Mouse (Mus musculus) G1E (cell line): Measurements from ENCODE around the gene Filip1.

Source experiments
- CTCF ChIP-seq: IDR thresholded peaks from 2 replicates; pipeline ENCODE4 v1.5.1; 2012; ENCODE audit warnings: low read depth, low read length, inconsistent platforms, mixed read lengths
- GATA1 ChIP-seq: IDR thresholded peaks from 2 replicates; pipeline ENCODE4 v1.6.1; 2012; ENCODE audit warnings: borderline replicate concordance, low read length, inconsistent platforms, mixed read lengths
- POLR2AphosphoS5 ChIP-seq: IDR thresholded peaks from 2 replicates; pipeline ENCODE4 v1.6.1; 2012; ENCODE audit warnings: low read depth, low read length, inconsistent platforms; ENCODE audit not compliant: insufficient replicate concordance
- TAL1 ChIP-seq: conservative IDR thresholded peaks from 2 replicates; pipeline ENCODE4 v1.6.1; 2012; ENCODE audit warnings: low read depth, low read length, inconsistent platforms, mixed read lengths

- no peak for TF ChIP-seq CTCF
- no peak for TF ChIP-seq GATA1
- no peak for TF ChIP-seq TAL1
- TF ChIP-seq POLR2AphosphoS5, result no peak
These were observed 205.5 kb downstream of the Filip1 start for GRCm38 (mm10) chr9:79807178-79807577.
